Mouse (Mus musculus): ENCODE data around the gene Hist2h2ab. TPM values are rescaled to one million over a fixed set of nuclear protein-coding genes. Genes with fewer than 3 reads are reported as not detected.
"Not testable (repeated sequence)": the region's sequence is repeated elsewhere in the genome, so short reads cannot be mapped to it uniquely, and the experiment has no call there.

The Hist2h2ab gene
- polyA plus RNA-seq, 1 experiment from 2014 or later: not detected

- peak overlapping the region; percentile 98 for H3K27ac ChIP-seq (ENCODE audit: low read length)
These were observed 449 bp upstream of the Hist2h2ab start for GRCm38 (mm10) chr3:96219191-96219641.

DNA sequence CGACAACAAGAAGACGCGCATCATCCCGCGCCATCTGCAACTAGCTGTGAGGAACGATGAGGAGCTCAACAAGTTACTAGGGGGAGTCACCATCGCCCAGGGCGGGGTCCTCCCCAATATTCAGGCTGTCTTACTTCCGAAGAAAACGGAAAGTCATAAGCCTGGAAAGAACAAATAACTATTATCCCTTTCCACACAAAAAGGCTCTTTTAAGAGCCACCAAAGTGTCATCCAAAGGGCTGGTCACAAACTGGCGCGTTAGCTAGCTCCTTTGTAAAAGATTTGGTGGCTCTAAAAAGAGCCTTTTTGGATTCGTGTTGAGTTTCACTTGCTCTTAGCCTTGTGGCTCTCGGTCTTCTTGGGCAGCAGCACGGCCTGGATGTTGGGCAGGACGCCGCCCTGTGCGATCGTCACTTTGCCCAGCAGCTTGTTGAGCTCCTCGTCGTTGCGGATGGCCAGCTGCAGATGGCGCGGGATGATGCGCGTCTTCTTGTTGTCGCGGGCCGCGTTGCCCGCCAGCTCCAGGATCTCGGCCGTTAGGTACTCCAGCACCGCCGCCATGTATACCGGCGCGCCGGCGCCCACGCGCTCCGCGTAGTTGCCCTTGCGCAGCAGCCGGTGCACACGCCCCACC, 583 bp downstream of the Hist2h2ab start:
- Histone ChIP-seq H3K9ac (ENCODE audit: low read depth, low read length) (peak overlapping the region; percentile 78), H3K4me3 (ENCODE audit: low read depth, low read length) (peak overlapping the region; percentile 67), H3K4me1 (ENCODE audit: control insufficient read depth, insufficient read depth, low read length) (peaks cover 25% of the 10 kb centered on the region), H3K4me2 (ENCODE audit: low read length) (peak overlapping the region; percentile 65), H3K27ac (ENCODE audit: low read length) (peak overlapping the region; percentile 98)
- H3K27me3 ChIP-seq (ENCODE audit: control insufficient read depth, insufficient read depth, low read depth, low read length); H3K9me3 ChIP-seq (replicated peaks; ENCODE audit: control insufficient read depth, low read length, poor library complexity, severe bottlenecking); H3K36me3 ChIP-seq (ENCODE audit: control insufficient read depth, insufficient read depth, low read length): not testable (repeated sequence)
- peak; percentile 9 for ATAC-seq
- WGBS: under 1% methylated on average over 31 of the region's 47 CpGs

More at GRCm38 (mm10) chr3:96219191-96219641, 449 bp upstream of the Hist2h2ab start:
- WGBS: 0% methylated on average over 12 of the region's 12 CpGs
- no peaks in the 10 kb centered on the region for H3K9me3 ChIP-seq (replicated peaks; ENCODE audit: control insufficient read depth, low read length, poor library complexity, severe bottlenecking)
- no peaks in the 10 kb centered on the region for H3K36me3 ChIP-seq (ENCODE audit: control insufficient read depth, insufficient read depth, low read length)
- H3K4me2 ChIP-seq (ENCODE audit: low read length): peak overlapping the region; percentile 65
- H3K4me1 ChIP-seq (ENCODE audit: control insufficient read depth, insufficient read depth, low read length): peaks cover 24% of the 10 kb centered on the region
- no peaks in the 10 kb centered on the region; the same call in 1 of the 2 replicates for H3K27me3 ChIP-seq (ENCODE audit: control insufficient read depth, insufficient read depth, low read depth, low read length)
- ATAC-seq: peak; percentile 52
- peak overlapping the region; percentile 61 for H3K9ac ChIP-seq (ENCODE audit: low read depth, low read length)
- H3K4me3 ChIP-seq (ENCODE audit: low read depth, low read length): peak overlapping the region; percentile 67

DNA sequence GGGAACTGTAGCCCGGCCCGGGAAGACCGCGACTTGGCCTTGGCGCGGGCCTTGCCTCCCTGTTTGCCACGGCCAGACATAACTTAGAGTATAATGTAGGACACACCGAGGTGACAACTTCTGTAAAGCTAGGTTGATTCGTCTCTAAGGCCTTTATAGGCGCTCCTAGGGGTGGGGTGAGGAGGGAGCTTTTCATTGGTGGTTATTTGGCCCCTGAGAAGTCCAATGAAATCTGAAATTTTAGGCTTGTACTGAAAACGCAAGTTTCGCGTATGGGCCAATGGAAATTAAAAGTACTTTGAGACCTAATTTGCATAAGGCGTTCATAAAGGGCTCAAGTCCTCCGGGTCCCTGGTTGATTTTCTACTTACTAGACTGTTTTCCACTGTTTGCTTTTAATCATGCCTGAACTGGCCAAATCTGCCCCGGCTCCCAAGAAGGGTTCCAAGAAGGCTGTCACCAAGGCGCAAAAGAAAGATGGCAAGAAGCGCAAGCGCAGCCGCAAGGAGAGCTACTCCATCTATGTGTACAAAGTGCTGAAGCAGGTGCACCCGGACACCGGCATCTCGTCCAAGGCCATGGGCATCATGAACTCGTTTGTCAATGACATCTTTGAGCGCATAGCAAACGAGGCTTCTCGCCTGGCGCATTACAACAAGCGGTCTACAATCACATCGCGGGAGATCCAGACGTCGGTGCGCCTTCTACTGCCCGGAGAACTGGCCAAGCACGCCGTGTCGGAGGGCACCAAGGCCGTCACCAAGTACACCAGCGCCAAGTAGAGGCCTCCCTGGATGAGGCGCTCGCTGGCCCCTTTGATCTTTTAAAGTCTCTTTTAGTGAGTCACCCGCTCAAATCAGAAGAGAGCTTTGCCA, 1.3 kb downstream of the Hist2h2ab start, which contains the start of the genes Hist2h2ac and Hist2h2be:
Hist2h2ac (minus strand) TSS at position 116 of the 875 bp plus-strand sequence.
Hist2h2be (plus strand) TSS at position 355 of the 875 bp plus-strand sequence.
- Histone ChIP-seq H3K27ac (ENCODE audit: low read length) (peak within 1 kb of the TSS; percentile 98), H3K9me3 (replicated peaks; ENCODE audit: control insufficient read depth, low read length, poor library complexity, severe bottlenecking) (no peaks in the 10 kb centered on the region), H3K4me3 (ENCODE audit: low read depth, low read length) (peak within 1 kb of the TSS; percentile 67), H3K4me2 (ENCODE audit: low read length) (peak within 1 kb of the TSS; percentile 65), H3K36me3 (ENCODE audit: control insufficient read depth, insufficient read depth, low read length) (no peaks in the 10 kb centered on the region), H3K4me1 (ENCODE audit: control insufficient read depth, insufficient read depth, low read length) (peaks cover 25% of the 10 kb centered on the region), H3K27me3 (ENCODE audit: control insufficient read depth, insufficient read depth, low read depth, low read length) (no peaks in the 10 kb centered on the region), H3K9ac (ENCODE audit: low read depth, low read length) (peak within 1 kb of the TSS; percentile 78)
- peak; percentile 82 for ATAC-seq
- under 1% methylated on average over 43 of the region's 43 CpGs for WGBS

DNA sequence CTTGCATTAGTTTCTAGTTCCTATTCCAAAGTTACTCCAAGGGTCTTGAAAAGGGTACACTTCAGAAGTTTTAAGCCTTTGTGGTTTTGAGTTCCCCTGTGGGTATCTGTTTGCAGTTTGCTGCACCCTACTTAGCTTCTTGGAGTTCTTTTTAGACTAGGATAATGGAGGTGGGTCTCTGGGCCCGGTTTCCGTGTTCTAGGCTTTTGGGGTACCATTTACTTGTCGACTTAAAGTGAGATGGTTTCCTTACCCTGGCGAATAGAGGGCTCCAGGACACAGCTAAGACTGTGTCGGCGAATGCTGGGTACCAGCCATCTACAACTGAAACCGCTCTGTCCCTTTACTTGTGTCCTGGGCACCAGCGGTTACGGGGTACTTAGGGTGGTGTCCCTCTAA, 2.0 kb downstream of the Hist2h2ab start:
- H3K4me1 ChIP-seq (ENCODE audit: control insufficient read depth, insufficient read depth, low read length): peaks cover 25% of the 10 kb centered on the region
- no peak for ATAC-seq
- H3K36me3 ChIP-seq (ENCODE audit: control insufficient read depth, insufficient read depth, low read length): no peaks in the 10 kb centered on the region
- H3K4me3 ChIP-seq (ENCODE audit: low read depth, low read length): peak overlapping the region; percentile 67
- 9% methylated on average over 9 of the region's 9 CpGs for WGBS
- no peaks in the 10 kb centered on the region for H3K9me3 ChIP-seq (replicated peaks; ENCODE audit: control insufficient read depth, low read length, poor library complexity, severe bottlenecking)
- H3K27ac ChIP-seq (ENCODE audit: low read length): peak overlapping the region; percentile 98
- H3K9ac ChIP-seq (ENCODE audit: low read depth, low read length): peak overlapping the region; percentile 78
- H3K4me2 ChIP-seq (ENCODE audit: low read length): peak overlapping the region; percentile 65
- no peaks in the 10 kb centered on the region for H3K27me3 ChIP-seq (ENCODE audit: control insufficient read depth, insufficient read depth, low read depth, low read length)

- H3K4me1 ChIP-seq (ENCODE audit: control insufficient read depth, insufficient read depth, low read length): peaks cover 25% of the 10 kb centered on the region
- H3K27me3 ChIP-seq (ENCODE audit: control insufficient read depth, insufficient read depth, low read depth, low read length): no peaks in the 10 kb centered on the region
- peak overlapping the region; percentile 65; the same call in 1 of the 2 replicates for H3K4me2 ChIP-seq (ENCODE audit: low read length)
- H3K27ac ChIP-seq (ENCODE audit: low read length): no peak overlapping the region
- ATAC-seq: no peak
- H3K9me3 ChIP-seq (replicated peaks; ENCODE audit: control insufficient read depth, low read length, poor library complexity, severe bottlenecking): no peaks in the 10 kb centered on the region
- WGBS: 85% methylated on average over 4 of the region's 4 CpGs
- H3K36me3 ChIP-seq (ENCODE audit: control insufficient read depth, insufficient read depth, low read length): no peaks in the 10 kb centered on the region
- no peak overlapping the region for H3K9ac ChIP-seq (ENCODE audit: low read depth, low read length)
- no peak overlapping the region for H3K4me3 ChIP-seq (ENCODE audit: low read depth, low read length)
These were observed 3.1 kb downstream of the Hist2h2ab start for GRCm38 (mm10) chr3:96222774-96223173.

- WGBS: 9% methylated on average over 2 of the region's 2 CpGs
- Histone ChIP-seq H3K4me1 (ENCODE audit: control insufficient read depth, insufficient read depth, low read length) (peaks cover 18% of the 10 kb centered on the region), H3K36me3 (ENCODE audit: control insufficient read depth, insufficient read depth, low read length) (no peaks in the 10 kb centered on the region), H3K4me2 (ENCODE audit: low read length) (no peak overlapping the region), H3K9ac (ENCODE audit: low read depth, low read length) (no peak overlapping the region), H3K4me3 (ENCODE audit: low read depth, low read length) (no peak overlapping the region), H3K27me3 (ENCODE audit: control insufficient read depth, insufficient read depth, low read depth, low read length) (no peaks in the 10 kb centered on the region), H3K27ac (ENCODE audit: low read length) (no peak overlapping the region), H3K9me3 (replicated peaks; ENCODE audit: control insufficient read depth, low read length, poor library complexity, severe bottlenecking) (no peaks in the 10 kb centered on the region)
- no peak for ATAC-seq
These were observed 5.8 kb downstream of the Hist2h2ab start for GRCm38 (mm10) chr3:96225421-96225820.

GRCm38 (mm10) chr3:96226695-96227648, 7.3 kb downstream of the Hist2h2ab start:
- H3K4me2 ChIP-seq (ENCODE audit: low read length): no peak overlapping the region
- H3K9me3 ChIP-seq (replicated peaks; ENCODE audit: control insufficient read depth, low read length, poor library complexity, severe bottlenecking): no peaks in the 10 kb centered on the region
- peaks cover 12% of the 10 kb centered on the region for H3K4me1 ChIP-seq (ENCODE audit: control insufficient read depth, insufficient read depth, low read length)
- no peak overlapping the region for H3K9ac ChIP-seq (ENCODE audit: low read depth, low read length)
- H3K27me3 ChIP-seq (ENCODE audit: control insufficient read depth, insufficient read depth, low read depth, low read length): no peaks in the 10 kb centered on the region
- no peak overlapping the region for H3K27ac ChIP-seq (ENCODE audit: low read length)
- no peaks in the 10 kb centered on the region for H3K36me3 ChIP-seq (ENCODE audit: control insufficient read depth, insufficient read depth, low read length)
- H3K4me3 ChIP-seq (ENCODE audit: low read depth, low read length): no peak overlapping the region
- WGBS: 83% methylated on average over 8 of the region's 8 CpGs
- no peak for ATAC-seq

- H3K9me3 ChIP-seq (replicated peaks; ENCODE audit: control insufficient read depth, low read length, poor library complexity, severe bottlenecking): no peaks in the 10 kb centered on the region
- no peak overlapping the region for H3K27ac ChIP-seq (ENCODE audit: low read length)
- H3K4me1 ChIP-seq (ENCODE audit: control insufficient read depth, insufficient read depth, low read length): 0 out of 2 replicates have a peak, but pooled peaks cover 4% of the 10 kb centered on the region
- H3K4me2 ChIP-seq (ENCODE audit: low read length): no peak overlapping the region
- 73% methylated on average over 2 of the region's 2 CpGs for WGBS
- H3K36me3 ChIP-seq (ENCODE audit: control insufficient read depth, insufficient read depth, low read length): no peaks in the 10 kb centered on the region
- no peak overlapping the region for H3K9ac ChIP-seq (ENCODE audit: low read depth, low read length)
- no peaks in the 10 kb centered on the region for H3K27me3 ChIP-seq (ENCODE audit: control insufficient read depth, insufficient read depth, low read depth, low read length)
- no peak overlapping the region for H3K4me3 ChIP-seq (ENCODE audit: low read depth, low read length)
- ATAC-seq: no peak
These were observed 9.2 kb downstream of the Hist2h2ab start for GRCm38 (mm10) chr3:96228828-96229227.
